Mouse (Mus musculus) liver, adult 2 months (tissue): ENCODE measurements around the gene Mycbp2.

ENCODE experiments used
- CTCF ChIP-seq: fragments of 200-500 bp; IDR thresholded peaks from 2 replicates; pipeline ENCODE4 v1.5.1; 2011; ENCODE audit warnings: low read depth, low read length, control low read depth
- POLR2A ChIP-seq: fragments of 200-500 bp; IDR thresholded peaks from 2 replicates; pipeline ENCODE4 v1.6.1; 2011; ENCODE audit warnings: low read length, control low read depth; ENCODE audit not compliant: insufficient read depth; ENCODE audit errors: extremely low read depth

GRCm38 (mm10) chr14:103073825-103074224, 272.8 kb downstream of the Mycbp2 start:
- TF ChIP-seq CTCF: no peak
- no peak for TF ChIP-seq POLR2A
